Mouse (Mus musculus) heart, adult 2 months (tissue): Measurements from ENCODE around the gene Tstd2. TPM values are rescaled to one million over a fixed set of nuclear protein-coding genes. Genes with fewer than 3 reads are reported as not detected.
A peak's percentile ranks its signal among the peaks of the same experiment; 100 is the strongest.

Experiments used
- DNase-seq, 2 experiments: peaks; one replicate each; pipeline ENCODE4 v3.0.0; 2021
- H3K27ac ChIP-seq: fragments of 200-600 bp; 2 replicates; pipeline ENCODE4 v1.8.1; 2022
- H3K27me3 ChIP-seq: fragments of 200-500 bp; 2 replicates; pipeline ENCODE4 v1.6.1; 2012; ENCODE audit warnings: mild to moderate bottlenecking, low read length, inconsistent platforms, mixed read lengths; ENCODE audit not compliant: control insufficient read depth, insufficient read depth
- H3K36me3 ChIP-seq: fragments of 200-500 bp; 2 replicates; pipeline ENCODE4 v1.6.1; 2012; ENCODE audit warnings: low read length, inconsistent platforms; ENCODE audit not compliant: control insufficient read depth, insufficient read depth
- H3K4me1 ChIP-seq: fragments of 200-500 bp; 2 replicates; pipeline ENCODE4 v1.6.1; 2011; ENCODE audit warnings: low read length; ENCODE audit not compliant: control insufficient read depth, insufficient read depth
- H3K4me3 ChIP-seq: fragments of 200-600 bp; 2 replicates; pipeline ENCODE4 v1.8.1; 2022
- H3K79me2 ChIP-seq: fragments of 200-500 bp; replicated peaks from 2 replicates; pipeline ENCODE4 v1.6.1; 2012; ENCODE audit warnings: mild to moderate bottlenecking, inconsistent platforms, low read length, moderate library complexity, mixed read lengths; ENCODE audit not compliant: control insufficient read depth, insufficient read depth
- H3K9ac ChIP-seq: fragments of 200-500 bp; 2 replicates; pipeline ENCODE4 v1.6.1; 2012; ENCODE audit warnings: low read depth, mild to moderate bottlenecking, control low read depth, inconsistent platforms, low read length, mixed read lengths
- CTCF ChIP-seq: fragments of 200-600 bp; IDR thresholded peaks from 2 replicates; pipeline ENCODE4 v1.8.1; 2022; ENCODE audit warnings: antibody characterized with exemption, mild to moderate bottlenecking, moderate library complexity
- EP300 ChIP-seq: fragments of 200-500 bp; IDR thresholded peaks from 2 replicates; pipeline ENCODE4 v1.6.1; 2011; ENCODE audit warnings: low read depth, low read length, control low read depth; ENCODE audit not compliant: insufficient read depth
- POLR2A ChIP-seq: fragments of 200-500 bp; IDR thresholded peaks from 2 replicates; pipeline ENCODE4 v1.6.1; 2011; ENCODE audit warnings: mild to moderate bottlenecking, low read depth, low read length, control low read depth; ENCODE audit not compliant: insufficient read depth
- WGBS: fragments of 180-500 bp; shearing (Covaris S2); methylation state at CpG from one replicate; pipeline ENCODE4 v1.1.7; 2018; 5-methylcytosine and 5-hydroxymethylcytosine counted together
- intact Hi-C: fragments of 180-260 bp; cut with DNase I; formaldehyde crosslinking; loops from one replicate; pipeline ENCODE4 v1.15.1; 2025
- polyA plus RNA-seq: library from polyadenylated mRNA; depleted of rRNA; stranded (reverse); fragments of >200 nt; gene quantifications from 2 replicates; pipeline ENCODE4 v1.2.3, GENCODE M21; 2012; rRNA removed
- total RNA-seq, 2 experiments: library from RNA; stranded (reverse); gene quantifications; 2 replicates each; pipeline ENCODE4 v1.2.3; 2021

The Tstd2 gene
- total and polyA plus RNA-seq, 3 experiments, result 9.2 to 14.9 (median 13.4) TPM

DNA sequence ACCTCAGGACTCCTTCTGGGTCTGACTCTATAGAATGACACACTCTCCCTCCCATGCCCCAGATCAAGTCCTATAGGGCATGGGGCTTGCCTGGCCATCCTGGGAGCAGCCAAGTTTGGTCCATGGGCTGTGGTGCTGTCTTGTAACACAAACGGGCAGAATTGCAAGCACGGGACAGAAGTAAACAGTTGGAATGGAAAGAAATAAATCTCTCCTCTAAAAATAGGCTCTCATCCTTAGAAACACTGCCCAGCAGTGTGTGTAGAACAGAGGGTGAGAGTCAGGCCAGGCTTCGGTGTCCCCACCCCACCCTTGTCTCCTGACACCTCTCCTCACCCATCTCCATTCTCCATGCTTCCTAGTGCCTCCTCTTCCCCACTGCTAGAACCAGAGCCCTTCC lies 70.4 kb downstream of the Tstd2 start:
- peaks cover 15% of the 10 kb centered on the region for H3K4me1 ChIP-seq
- no peak overlapping the region for H3K4me3 ChIP-seq
- 53% methylated on average over 3 of the region's 3 CpGs for WGBS
- no peaks in the 10 kb centered on the region for H3K27me3 ChIP-seq
- intact Hi-C loops, result no loop called here
- peak overlapping the region; percentile 39 for H3K27ac ChIP-seq
- DNase-seq, result no peak
- no peaks in the 10 kb centered on the region; the same call in 1 of the 2 replicates for H3K36me3 ChIP-seq
- peaks cover 1% of the 10 kb centered on the region; the same call in 1 of the 2 replicates for H3K79me2 ChIP-seq
- TF ChIP-seq CTCF (no peak), EP300 (no peak), POLR2A (no peak)
- H3K9ac ChIP-seq, result no peak overlapping the region

DNA sequence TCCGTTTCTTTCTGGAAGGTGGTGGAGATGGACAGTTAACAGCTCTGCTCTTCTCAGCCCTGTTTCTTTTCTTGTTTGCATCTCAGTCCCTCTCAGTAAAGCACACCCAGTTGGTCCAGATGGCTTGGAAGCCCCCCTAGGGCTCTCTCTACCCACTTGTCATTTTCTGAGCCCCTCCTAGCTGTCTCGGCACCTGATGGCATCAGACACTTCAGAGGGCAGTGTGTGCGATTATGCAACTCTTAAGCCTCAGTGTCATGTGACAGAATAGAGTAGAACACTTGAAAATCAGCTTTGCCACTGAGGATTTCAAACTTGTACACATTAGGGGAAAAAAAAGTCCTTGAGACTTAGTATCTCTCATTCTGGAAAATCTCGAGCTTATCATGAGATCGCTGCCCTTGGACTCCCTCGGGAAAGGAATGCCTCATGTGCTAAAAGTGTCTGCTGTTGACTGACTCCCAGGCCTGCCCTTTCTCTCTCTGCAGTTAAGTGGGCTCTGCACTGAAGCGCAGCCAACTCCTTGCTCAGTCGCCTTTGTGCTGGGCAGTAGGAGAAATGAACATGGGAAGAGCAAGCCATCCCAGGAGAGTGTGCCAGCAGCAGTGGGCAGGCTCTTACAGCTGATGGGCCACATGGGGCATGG lies 72.7 kb downstream of the Tstd2 start:
- Histone ChIP-seq H3K4me1 (peaks cover 12% of the 10 kb centered on the region; the same call in 1 of the 2 replicates), H3K27me3 (no peaks in the 10 kb centered on the region)

DNA sequence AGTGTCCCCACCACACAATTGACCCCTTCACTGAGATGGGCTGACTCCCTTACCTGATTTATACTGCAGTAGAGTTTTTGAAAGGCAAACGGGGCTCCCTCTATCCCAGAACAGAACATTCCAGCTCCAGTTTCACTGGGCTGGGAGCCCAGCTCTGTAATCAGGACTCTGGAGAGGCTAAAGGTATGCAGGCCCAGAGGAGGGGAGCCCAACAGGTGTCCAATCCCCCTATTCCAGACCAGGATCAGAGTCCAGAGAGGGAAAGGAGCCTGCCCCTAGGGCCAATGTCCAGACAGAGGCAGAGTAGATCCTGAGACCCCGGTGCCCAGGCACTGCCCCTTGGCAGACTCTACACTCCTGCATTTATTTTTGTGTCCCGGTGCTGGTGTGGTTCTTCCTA lies 73.5 kb downstream of the Tstd2 start:
- H3K27ac ChIP-seq, result peak overlapping the region; percentile 86
- no peak overlapping the region; the same call in 1 of the 2 replicates for H3K4me3 ChIP-seq
- intact Hi-C loops, result loop anchor here (2.0 kb wide), 1 partner anchor 24 kb away; no protein-coding TSS in a partner anchor
- H3K27me3 ChIP-seq, result no peaks in the 10 kb centered on the region
- no peak overlapping the region; the same call in 1 of the 2 replicates for H3K9ac ChIP-seq
- TF ChIP-seq EP300, result peak; percentile 75; the same call in 1 of the 2 replicates
- no peak for TF ChIP-seq POLR2A
- no peak for TF ChIP-seq CTCF
- H3K79me2 ChIP-seq, result no peaks in the 10 kb centered on the region; the same call in 1 of the 2 replicates
- 47% methylated on average over 3 of the region's 3 CpGs for WGBS
- peaks cover 13% of the 10 kb centered on the region; the same call in 1 of the 2 replicates for H3K4me1 ChIP-seq
- peak; percentile 58 to 78 for DNase-seq
- H3K36me3 ChIP-seq, result no peaks in the 10 kb centered on the region

More for the DNA sequence above, 72.7 kb downstream of the Tstd2 start:
- Histone ChIP-seq H3K27ac (peak overlapping the region; percentile 86), H3K79me2 (no peaks in the 10 kb centered on the region; the same call in 1 of the 2 replicates), H3K36me3 (no peaks in the 10 kb centered on the region), H3K9ac (peak overlapping the region; percentile 41; the same call in 1 of the 2 replicates), H3K4me3 (no peak overlapping the region)
- intact Hi-C loops, result loop anchor here (2.0 kb wide), 1 partner anchor 25 kb away; no protein-coding TSS in a partner anchor
- peak in 1 of 2 experiments; percentile 56 for DNase-seq
- 34% methylated on average over 8 of the region's 8 CpGs for WGBS
- no peak for TF ChIP-seq CTCF
- 0 out of 2 replicates have a peak, but pooled peaks have one; percentile 5 for TF ChIP-seq EP300

Other genes starting within 250 kb of the Tstd2 start
- not detected for gene Ccdc180, start 248.4 kb downstream of the Tstd2 start, total RNA-seq
- gene Ccdc180, start 248.4 kb downstream of the Tstd2 start, polyA plus RNA-seq, result 0.20 TPM in 1 of 2 replicates, not detected in the other
- 10 to 100 TPM; 11.2 to 12.6 TPM for gene Tdrd7, start 173.4 kb downstream of the Tstd2 start, total RNA-seq
- gene Tdrd7, start 173.4 kb downstream of the Tstd2 start, polyA plus RNA-seq, result 6.2 and 11.4 TPM in 2 replicates
- gene Tmod1, start 99.8 kb downstream of the Tstd2 start, total RNA-seq, result 100 to 1,000 TPM; 250 to 264 TPM
- 142 and 220 TPM in 2 replicates for gene Tmod1, start 99.8 kb downstream of the Tstd2 start, polyA plus RNA-seq
- 10 to 100 TPM; 19.1 to 21.0 TPM for gene Ncbp1, start 81 bp downstream of the Tstd2 start, total RNA-seq
- gene Ncbp1, start 81 bp downstream of the Tstd2 start, polyA plus RNA-seq, result 14.9 and 26.0 TPM in 2 replicates
- 1 to 10 TPM; 5.2 to 7.2 TPM for gene Xpa, start 57.6 kb upstream of the Tstd2 start, total RNA-seq
- 5.8 and 7.9 TPM in 2 replicates for gene Xpa, start 57.6 kb upstream of the Tstd2 start, polyA plus RNA-seq
- gene Foxe1, start 204.9 kb upstream of the Tstd2 start, total RNA-seq, result not detected
- gene Foxe1, start 204.9 kb upstream of the Tstd2 start, polyA plus RNA-seq, result not detected in 2 replicates